Mouse (Mus musculus): ENCODE results near the gene Crat.

DNA sequence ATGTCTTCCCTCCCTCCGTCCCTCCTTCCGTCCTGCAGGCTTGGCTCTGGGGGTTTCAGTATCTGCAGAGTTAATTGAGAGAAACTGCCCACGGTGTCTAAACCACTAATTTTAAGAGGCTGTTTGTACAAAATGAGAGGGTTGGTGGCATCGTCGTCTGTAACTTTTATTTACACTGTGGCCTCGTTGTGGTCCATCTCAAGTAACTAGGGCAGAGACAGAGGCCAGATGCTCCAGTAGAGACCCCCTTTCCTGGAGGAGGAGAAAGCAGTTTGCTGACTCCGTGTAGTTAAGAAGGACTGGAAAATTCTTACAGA, 994 bp upstream of the Crat start:
- no peak for TF ChIP-seq CTCF (IDR thresholded peaks at IDR 0.05; ENCODE audit: control insufficient read depth, insufficient read depth, insufficient read length)
- no peak for TF ChIP-seq FOSL1 (IDR thresholded peaks at IDR 0.05; ENCODE audit: insufficient read depth, low read length, poor library complexity, severe bottlenecking)
- no peak for TF ChIP-seq MAX (IDR thresholded peaks at IDR 0.05)
- TF ChIP-seq MYOD1 (IDR thresholded peaks at IDR 0.05; ENCODE audit: control insufficient read depth, insufficient read length, low read depth): no peak
- TF ChIP-seq USF1 (IDR thresholded peaks at IDR 0.05; ENCODE audit: low read depth): no peak
- TF ChIP-seq MYOG (IDR thresholded peaks at IDR 0.05; ENCODE audit: control insufficient read depth, extremely low read depth, insufficient read length): no peak

All from C2C12 (cell line).